Mouse (Mus musculus) liver, embryonic 14.5 days (tissue): ENCODE data around the gene Luc7l. TPM values are rescaled to one million over a fixed set of nuclear protein-coding genes. Genes with fewer than 3 reads are reported as not detected.

Experiments used
- ATAC-seq: fragments of 200-750 bp; cut with Nextera tagmentation; 2 replicates; pipeline ENCODE4 v1.8.0; 2017; ENCODE audit warnings: moderate number of reproducible peaks, mild to moderate bottlenecking, moderate library complexity; ENCODE audit not compliant: insufficient read depth
- DNase-seq, 3 experiments: peaks; one replicate each; pipeline ENCODE4 v3.0.0-alpha.2; 2012 to 2013; ENCODE audit warnings: low read depth in 3 of 3, low spot score in 3 of 3
- H3K27ac ChIP-seq: fragments of 300-500 bp; sonication (generic); 2 replicates; pipeline ENCODE4 v1.5.1; 2014; ENCODE audit warnings: moderate library complexity, mild to moderate bottlenecking, control low read depth, inconsistent platforms
- H3K27me3 ChIP-seq: fragments of 300-500 bp; sonication (generic); 2 replicates; pipeline ENCODE4 v1.6.1; 2014; ENCODE audit warnings: mild to moderate bottlenecking, low read length, moderate library complexity; ENCODE audit not compliant: control insufficient read depth, insufficient read depth
- H3K36me3 ChIP-seq: fragments of 300-500 bp; sonication (generic); replicated peaks from 2 replicates; pipeline ENCODE4 v1.6.1; 2014; ENCODE audit warnings: low read depth; ENCODE audit not compliant: control insufficient read depth, insufficient read depth
- H3K4me1 ChIP-seq, 2 experiments: fragments of 200-500 bp in 1 of 2; fragments of 300-500 bp in 1 of 2; sonication (generic) in 1 of 2; replicated peaks; 2 replicates each; pipeline ENCODE4 v1.6.1; 2012 to 2014; ENCODE audit warnings: antibody characterized with exemption in 1 of 2, inconsistent platforms in 1 of 2, low read length in 1 of 2; ENCODE audit not compliant: control insufficient read depth in 2 of 2, insufficient read depth in 2 of 2
- H3K4me2 ChIP-seq: fragments of 300-500 bp; sonication (generic); 2 replicates; pipeline ENCODE4 v1.6.1; 2014; ENCODE audit warnings: low read depth, mild to moderate bottlenecking, control low read depth, moderate library complexity
- H3K4me3 ChIP-seq, 2 experiments: fragments of 200-500 bp in 1 of 2; fragments of 300-500 bp in 1 of 2; sonication (generic) in 1 of 2; 2 replicates each; pipeline ENCODE4 v1.5.1; 2012 to 2014; ENCODE audit warnings: low read depth in 2 of 2, low read length in 2 of 2, mild to moderate bottlenecking in 2 of 2, control low read depth in 1 of 2, inconsistent platforms in 1 of 2, moderate library complexity in 1 of 2; ENCODE audit not compliant: insufficient read depth in 1 of 2
- H3K9ac ChIP-seq: fragments of 300-500 bp; sonication (generic); replicated peaks from 2 replicates; pipeline ENCODE4 v1.6.1; 2014; ENCODE audit warnings: mild to moderate bottlenecking, control low read depth, moderate library complexity
- H3K9me3 ChIP-seq: fragments of 300-500 bp; sonication (generic); 2 replicates; pipeline ENCODE4 v1.6.1; 2016; ENCODE audit warnings: low read length, mixed read lengths; ENCODE audit not compliant: control insufficient read depth
- CTCF ChIP-seq: IDR thresholded peaks from 2 replicates; pipeline ENCODE4 v1.5.1; 2016; ENCODE audit warnings: antibody characterized with exemption, low read depth, control low read depth
- EP300 ChIP-seq: IDR thresholded peaks from 2 replicates; pipeline ENCODE4 v1.6.1; 2016; ENCODE audit warnings: antibody characterized with exemption, low read depth
- WGBS: fragments of 180-500 bp; shearing (Covaris S2); extraction: QIAGEN DNeasy Blood & Tissue Kit; methylation state at CpG from one replicate; pipeline ENCODE4 v1.1.7; 2014; ENCODE audit not compliant: insufficient replicate concordance; 5-methylcytosine and 5-hydroxymethylcytosine counted together
- polyA plus RNA-seq, 2 experiments: library from polyadenylated mRNA; depleted of rRNA in 1 of 2; stranded (reverse) in 1 of 2; unstranded in 1 of 2; fragments of >200 nt; fragmentation: Nextera tagmentation in 1 of 2; extraction: Ambion mirVana in 1 of 2; gene quantifications; 2 replicates each; pipeline versions ENCODE4 v1.2.1 to v1.2.3; 2012 to 2014

The Luc7l gene
- polyA plus RNA-seq, 2 experiments = 21.4 to 26.5 TPM

- Histone ChIP-seq H3K27me3 (no peaks in the 10 kb centered on the region), H3K27ac (no peak overlapping the region), H3K4me1 (peaks cover 0 to 6% of the 10 kb centered on the region in 2 experiments; a peak in 1 of 4 replicates), H3K4me3 (no peak overlapping the region), H3K36me3 (no peaks in the 10 kb centered on the region), H3K4me2 (no peak overlapping the region), H3K9me3 (no peaks in the 10 kb centered on the region), H3K9ac (no peak overlapping the region)
- TF ChIP-seq CTCF (no peak), EP300 (no peak)
- whole genome bisulfite sequencing = 72% methylated on average over 5 of the region's 5 CpGs
- DNase-seq (no peak), ATAC-seq (no peak)
These were observed 21.5 kb upstream of the Luc7l start for GRCm38 (mm10) chr17:26231156-26231555.

GRCm38 (mm10) chr17:26232863-26233262 lies 19.8 kb upstream of the Luc7l start:
- no peak overlapping the region for H3K9ac ChIP-seq
- DNase-seq = no peak
- H3K27me3 ChIP-seq = no peaks in the 10 kb centered on the region
- H3K27ac ChIP-seq = no peak overlapping the region
- TF ChIP-seq EP300 = no peak
- peak; percentile 74 for TF ChIP-seq CTCF
- no peak overlapping the region for H3K4me2 ChIP-seq
- ATAC-seq = no peak
- H3K36me3 ChIP-seq = no peaks in the 10 kb centered on the region
- 60% methylated on average over 8 of the region's 8 CpGs for WGBS
- H3K4me3 ChIP-seq = no peak overlapping the region
- H3K9me3 ChIP-seq = no peaks in the 10 kb centered on the region
- H3K4me1 ChIP-seq = peaks cover 0 to 15% of the 10 kb centered on the region in 2 experiments; a peak in 3 of 4 replicates

- H3K9me3 ChIP-seq = no peaks in the 10 kb centered on the region
- no peak overlapping the region for H3K4me3 ChIP-seq
- H3K27me3 ChIP-seq = no peaks in the 10 kb centered on the region
- ATAC-seq (no peak), DNase-seq (no peak)
- no peaks in the 10 kb centered on the region for H3K36me3 ChIP-seq
- 82% methylated on average over 8 of the region's 8 CpGs for WGBS
- TF ChIP-seq EP300 (no peak), CTCF (no peak)
- H3K4me2 ChIP-seq = no peak overlapping the region
- H3K4me1 ChIP-seq = peaks cover 0 to 16% of the 10 kb centered on the region in 2 experiments; a peak in 3 of 4 replicates
- no peak overlapping the region for H3K9ac ChIP-seq
- no peak overlapping the region for H3K27ac ChIP-seq
These were observed 18.3 kb upstream of the Luc7l start for GRCm38 (mm10) chr17:26234386-26234785.

- H3K27me3 ChIP-seq = no peaks in the 10 kb centered on the region
- peaks cover 9 to 24% of the 10 kb centered on the region in 2 experiments for H3K4me1 ChIP-seq
- TF ChIP-seq EP300 = no peak
- no peak for TF ChIP-seq CTCF
- ATAC-seq = no peak
- H3K9ac ChIP-seq = no peak overlapping the region
- H3K4me2 ChIP-seq = no peak overlapping the region
- H3K36me3 ChIP-seq = no peaks in the 10 kb centered on the region
- 33% methylated on average over 13 of the region's 13 CpGs for WGBS
- no peak for DNase-seq
- no peak overlapping the region for H3K4me3 ChIP-seq
- H3K9me3 ChIP-seq = no peaks in the 10 kb centered on the region
- no peak overlapping the region for H3K27ac ChIP-seq
These were observed 17.4 kb upstream of the Luc7l start for GRCm38 (mm10) chr17:26235077-26235815.

GRCm38 (mm10) chr17:26237667-26238066 lies 15.0 kb upstream of the Luc7l start:
- no peak overlapping the region for H3K9ac ChIP-seq
- peaks cover 12 to 36% of the 10 kb centered on the region in 2 experiments for H3K4me1 ChIP-seq
- H3K9me3 ChIP-seq = no peaks in the 10 kb centered on the region
- H3K36me3 ChIP-seq = no peaks in the 10 kb centered on the region
- no peak for TF ChIP-seq EP300
- no peak for TF ChIP-seq CTCF
- peak; percentile 42; the same call in 1 of the 2 replicates for ATAC-seq
- DNase-seq = no peak
- no peaks in the 10 kb centered on the region for H3K27me3 ChIP-seq
- no peak overlapping the region for H3K4me3 ChIP-seq
- 34% methylated on average over 10 of the region's 10 CpGs for WGBS
- no peak overlapping the region for H3K27ac ChIP-seq
- H3K4me2 ChIP-seq = no peak overlapping the region
